Mouse (Mus musculus): ENCODE results near the gene Abhd6. TPM values are rescaled to one million over a fixed set of nuclear protein-coding genes. Genes with fewer than 3 reads are reported as not detected.

The Abhd6 gene
- polyA plus RNA-seq, 1 experiment from 2014 or later: 10.6 TPM

GRCm38 (mm10) chr14:8051869-8052268, 49.2 kb downstream of the Abhd6 start:
- Histone ChIP-seq H3K4me3 (no peak overlapping the region), H3K27me3 (replicated peaks) (no peaks in the 10 kb centered on the region), H3K27ac (no peak overlapping the region), H3K9ac (no peak overlapping the region), H3K4me2 (no peak overlapping the region), H3K36me3 (no peaks in the 10 kb centered on the region; the same call in 1 of the 2 replicates), H3K4me1 (no peaks in the 10 kb centered on the region), H3K9me3 (replicated peaks) (no peaks in the 10 kb centered on the region)
- WGBS (ENCODE audit: insufficient replicate concordance): 79% methylated on average over 2 of the region's 2 CpGs
- no peak for ATAC-seq

DNA sequence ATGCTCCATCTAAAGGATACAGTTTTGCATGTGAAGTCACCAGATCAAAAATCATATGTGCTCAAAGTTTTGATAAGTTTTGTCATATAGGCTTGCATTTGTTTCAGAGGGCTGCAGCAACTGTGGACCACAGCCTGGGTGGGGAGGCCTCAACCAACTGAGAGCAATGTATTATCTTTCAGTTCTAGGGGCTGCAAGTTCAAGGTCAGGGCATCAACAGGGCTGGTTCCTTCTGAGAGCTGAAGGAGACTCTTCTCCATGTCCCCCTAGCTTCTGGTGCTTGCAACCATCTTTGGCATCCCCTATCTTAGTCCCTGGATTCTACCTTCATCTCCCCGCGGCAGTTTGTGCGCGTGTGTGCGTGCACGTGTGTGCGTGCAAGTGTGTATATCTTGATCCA, 50.0 kb downstream of the Abhd6 start:
- no peak for ATAC-seq
- no peak overlapping the region for H3K27ac ChIP-seq
- no peaks in the 10 kb centered on the region for H3K4me1 ChIP-seq
- no peak overlapping the region for H3K4me3 ChIP-seq
- H3K9ac ChIP-seq: no peak overlapping the region
- no peaks in the 10 kb centered on the region for H3K27me3 ChIP-seq (replicated peaks)
- 90% methylated on average over 7 of the region's 7 CpGs for WGBS (ENCODE audit: insufficient replicate concordance)
- no peaks in the 10 kb centered on the region for H3K36me3 ChIP-seq
- no peaks in the 10 kb centered on the region for H3K9me3 ChIP-seq (replicated peaks)
- H3K4me2 ChIP-seq: no peak overlapping the region

DNA sequence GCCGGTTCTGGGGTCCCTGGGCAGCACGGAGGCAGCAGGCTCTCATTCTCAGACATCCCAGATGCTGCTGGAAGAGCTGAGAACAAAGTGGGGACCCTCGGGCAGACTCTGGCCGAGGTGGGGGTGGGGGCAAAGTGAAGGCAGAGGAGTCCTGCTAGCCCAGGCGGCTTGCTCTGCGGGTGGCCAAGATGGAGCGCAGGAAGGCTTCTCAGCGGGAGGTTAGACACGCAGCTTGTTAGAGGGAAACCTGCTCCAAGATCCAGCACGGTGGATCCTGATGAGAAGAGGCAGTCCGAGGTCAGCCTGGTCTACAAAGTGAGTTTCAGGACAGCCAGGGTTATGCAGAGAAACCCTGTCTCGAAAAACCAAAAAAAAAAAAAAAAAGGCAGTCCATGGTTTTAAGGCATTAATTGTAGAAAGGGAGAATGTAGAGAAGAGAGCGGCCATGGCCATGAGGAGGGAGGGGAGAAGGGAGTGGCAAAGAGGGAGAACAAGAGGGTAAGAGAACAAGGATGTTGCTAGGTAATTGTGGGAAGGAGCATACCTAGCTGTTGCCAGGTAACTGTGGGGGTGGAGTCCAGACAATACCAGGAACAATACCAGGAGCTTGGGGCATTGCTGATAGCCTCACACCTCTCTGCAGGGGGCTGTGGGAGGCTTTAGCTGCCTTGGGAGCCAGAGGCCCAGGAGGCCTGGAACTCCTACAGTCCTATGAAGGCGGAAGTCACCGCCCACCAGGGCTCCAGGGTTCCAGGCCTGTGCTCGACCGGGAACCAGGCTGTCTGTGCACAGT, 51.8 kb downstream of the Abhd6 start:
- no peaks in the 10 kb centered on the region for H3K4me1 ChIP-seq
- WGBS (ENCODE audit: insufficient replicate concordance): 59% methylated on average over 17 of the region's 17 CpGs
- H3K4me2 ChIP-seq: no peak overlapping the region
- ATAC-seq: no peak
- no peaks in the 10 kb centered on the region for H3K36me3 ChIP-seq
- H3K27ac ChIP-seq: no peak overlapping the region
- H3K4me3 ChIP-seq: no peak overlapping the region
- H3K9ac ChIP-seq: no peak overlapping the region
- no peaks in the 10 kb centered on the region for H3K27me3 ChIP-seq (replicated peaks)
- no peaks in the 10 kb centered on the region for H3K9me3 ChIP-seq (replicated peaks)

- 79% methylated on average over 5 of the region's 5 CpGs for WGBS (ENCODE audit: insufficient replicate concordance)
- Histone ChIP-seq H3K27ac (no peak overlapping the region), H3K9me3 (replicated peaks) (no peaks in the 10 kb centered on the region), H3K27me3 (replicated peaks) (no peaks in the 10 kb centered on the region), H3K9ac (no peak overlapping the region), H3K4me3 (no peak overlapping the region), H3K4me2 (no peak overlapping the region), H3K36me3 (no peaks in the 10 kb centered on the region), H3K4me1 (no peaks in the 10 kb centered on the region)
- no peak for ATAC-seq
These were observed 53.4 kb downstream of the Abhd6 start for GRCm38 (mm10) chr14:8056076-8056475.

DNA sequence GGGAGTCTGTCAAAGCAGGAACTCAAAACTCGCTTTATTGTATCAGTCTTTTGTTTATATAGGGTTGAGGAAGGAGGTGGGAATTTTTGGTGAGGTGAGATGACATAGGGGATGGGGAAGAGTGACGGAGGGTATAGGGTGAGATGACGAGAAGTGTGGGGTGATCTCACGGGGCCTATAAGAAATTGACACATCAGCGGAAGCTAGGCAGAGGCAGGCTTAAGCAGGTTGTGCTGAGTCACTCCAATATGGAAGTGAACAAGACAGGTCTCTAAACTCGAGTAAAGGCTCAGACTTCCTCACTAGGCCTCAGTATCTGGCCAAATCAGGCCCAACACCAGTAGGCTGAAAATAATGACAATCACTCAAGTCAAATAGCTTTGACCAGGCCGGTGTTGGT, 57.2 kb downstream of the Abhd6 start:
- H3K27me3 ChIP-seq (replicated peaks): no peaks in the 10 kb centered on the region
- no peak for ATAC-seq
- H3K27ac ChIP-seq: no peak overlapping the region
- no peaks in the 10 kb centered on the region for H3K36me3 ChIP-seq
- 70% methylated on average over 7 of the region's 7 CpGs for WGBS (ENCODE audit: insufficient replicate concordance)
- no peak overlapping the region for H3K4me2 ChIP-seq
- peaks cover 34% of the 10 kb centered on the region for H3K4me1 ChIP-seq
- no peaks in the 10 kb centered on the region for H3K9me3 ChIP-seq (replicated peaks)
- H3K4me3 ChIP-seq: no peak overlapping the region
- no peak overlapping the region for H3K9ac ChIP-seq

GRCm38 (mm10) chr14:8062076-8062475, 59.4 kb downstream of the Abhd6 start:
- Histone ChIP-seq H3K4me2 (no peak overlapping the region), H3K27ac (no peak overlapping the region)
- 22% methylated on average over 3 of the region's 3 CpGs for WGBS (ENCODE audit: insufficient replicate concordance)

DNA sequence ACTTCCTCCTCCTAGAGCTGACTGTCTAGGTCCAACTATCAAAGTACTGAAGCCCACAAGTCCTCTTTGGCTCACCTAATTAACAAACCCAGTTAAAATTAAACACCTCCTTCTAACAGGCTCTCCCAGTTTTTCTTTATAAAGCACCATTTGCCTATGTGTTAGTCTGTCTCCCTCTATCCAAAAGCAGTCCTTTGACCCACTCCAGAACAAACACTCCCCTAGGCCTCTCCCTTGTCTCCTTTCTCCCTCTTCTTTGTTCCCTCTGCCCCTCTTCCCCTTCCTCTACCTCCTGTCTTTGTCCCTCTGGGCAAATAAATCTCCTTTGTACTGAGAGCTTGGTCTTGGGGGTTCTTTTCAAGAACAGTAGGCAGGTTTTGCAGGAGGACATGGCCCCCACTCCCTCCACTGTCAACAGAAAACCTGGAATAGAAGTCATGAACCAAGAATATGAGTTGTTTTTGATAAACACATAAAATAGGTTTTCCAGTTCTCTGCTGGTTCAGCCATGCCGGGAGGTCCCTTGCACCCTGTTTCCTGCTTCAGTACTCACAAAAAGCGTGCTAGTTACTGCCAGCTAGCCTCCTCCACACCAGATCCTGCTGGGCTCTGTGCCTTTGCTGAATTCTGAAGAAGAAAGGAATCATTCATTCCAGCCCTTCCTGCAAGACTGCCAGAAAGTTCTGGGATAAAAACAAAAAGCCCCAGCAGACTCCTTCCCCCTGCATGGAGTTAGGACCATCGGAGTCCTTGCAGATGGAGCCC, 60.0 kb downstream of the Abhd6 start:
- Histone ChIP-seq H3K9me3 (replicated peaks) (no peaks in the 10 kb centered on the region), H3K4me2 (no peak overlapping the region), H3K27ac (no peak overlapping the region), H3K9ac (no peak overlapping the region), H3K4me1 (peaks cover 34% of the 10 kb centered on the region), H3K36me3 (no peaks in the 10 kb centered on the region), H3K27me3 (replicated peaks) (no peaks in the 10 kb centered on the region), H3K4me3 (no peak overlapping the region)
- no peak for ATAC-seq
- WGBS (ENCODE audit: insufficient replicate concordance): 64% methylated on average over 3 of the region's 3 CpGs

More at GRCm38 (mm10) chr14:8062076-8062475, 59.4 kb downstream of the Abhd6 start:
- no peaks in the 10 kb centered on the region for H3K27me3 ChIP-seq (replicated peaks)
- no peak overlapping the region for H3K9ac ChIP-seq
- no peaks in the 10 kb centered on the region for H3K9me3 ChIP-seq (replicated peaks)
- peaks cover 34% of the 10 kb centered on the region for H3K4me1 ChIP-seq
- peak; percentile 63 for ATAC-seq
- H3K36me3 ChIP-seq: no peaks in the 10 kb centered on the region
- H3K4me3 ChIP-seq: no peak overlapping the region

DNA sequence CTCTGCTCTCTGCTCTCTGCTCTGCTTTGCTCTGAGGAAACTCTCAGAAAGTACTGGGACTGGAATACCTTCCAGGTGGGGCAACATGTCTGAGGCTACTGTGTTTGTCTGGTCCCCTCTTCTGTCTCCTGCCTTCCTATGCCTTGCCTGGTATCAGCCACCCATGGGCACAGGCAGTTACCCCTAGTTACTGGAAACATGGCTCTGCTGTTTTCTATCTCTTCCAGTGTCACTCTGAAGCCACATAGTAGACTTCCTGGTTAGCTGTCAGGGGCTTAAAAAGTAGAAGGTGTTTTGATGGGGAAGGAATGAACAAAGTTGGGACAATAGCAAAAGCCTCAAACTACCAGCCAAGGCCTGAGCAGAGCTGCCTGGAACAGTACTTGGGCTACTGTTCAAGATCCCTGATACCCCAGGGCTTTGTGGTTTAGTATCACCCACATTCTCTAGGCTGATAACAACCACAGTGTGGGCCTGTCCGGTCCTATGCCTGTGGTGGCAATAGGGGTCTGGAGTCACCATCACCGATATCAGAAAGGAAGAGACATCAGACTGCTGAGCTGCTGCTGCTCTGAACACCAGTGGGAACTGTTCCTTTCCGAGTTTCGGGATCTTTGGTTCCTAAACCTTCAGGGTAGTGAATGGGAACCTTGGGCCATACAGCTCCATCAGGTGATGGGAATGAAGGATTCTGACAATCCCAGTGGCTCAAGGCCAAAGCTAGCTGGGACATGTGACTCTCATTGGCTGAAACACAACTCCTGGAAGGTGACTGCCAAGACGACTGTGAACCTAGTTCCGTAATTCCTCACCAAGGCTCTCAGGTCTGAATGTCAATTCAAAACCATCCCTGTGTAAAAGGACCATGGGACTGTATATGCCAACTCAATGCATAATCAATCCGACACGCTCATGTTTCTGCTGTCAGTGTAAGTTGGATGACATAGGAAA, 61.4 kb downstream of the Abhd6 start:
- no peaks in the 10 kb centered on the region for H3K27me3 ChIP-seq (replicated peaks)
- H3K27ac ChIP-seq: no peak overlapping the region
- ATAC-seq: peak; percentile 88
- H3K4me2 ChIP-seq: no peak overlapping the region; the same call in 1 of the 2 replicates
- no peak overlapping the region for H3K4me3 ChIP-seq
- no peaks in the 10 kb centered on the region for H3K36me3 ChIP-seq
- 39% methylated on average over 8 of the region's 8 CpGs for WGBS (ENCODE audit: insufficient replicate concordance)
- no peaks in the 10 kb centered on the region for H3K9me3 ChIP-seq (replicated peaks)
- peaks cover 34% of the 10 kb centered on the region for H3K4me1 ChIP-seq
- H3K9ac ChIP-seq: no peak overlapping the region

DNA sequence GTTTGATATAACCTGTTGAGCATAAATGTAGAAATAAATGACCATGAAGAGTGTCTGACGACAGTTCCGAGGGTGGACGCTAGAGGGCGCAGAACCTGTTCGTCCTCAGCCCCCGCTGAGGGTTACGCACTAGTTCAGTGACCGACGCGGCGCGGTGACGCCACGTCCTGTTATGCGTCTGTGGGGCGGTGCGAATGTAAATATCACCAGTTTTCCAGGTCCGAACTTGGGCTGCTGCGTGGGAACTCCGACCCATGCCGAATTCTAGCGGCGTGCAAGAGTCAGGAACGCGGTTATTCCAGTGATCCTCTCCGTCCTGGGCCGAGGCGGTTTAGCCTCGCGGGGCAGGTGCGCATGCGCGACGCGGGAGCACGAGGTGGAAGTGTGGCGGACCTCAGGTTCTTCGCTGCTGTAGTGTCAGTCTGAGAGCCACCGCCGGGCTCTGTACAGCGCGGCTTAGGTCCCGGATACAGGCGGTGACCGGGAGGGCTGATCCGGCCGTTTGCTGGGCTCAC, 77.5 kb downstream of the Abhd6 start, which contains the start of gene Rpp14:
TSS of gene Rpp14 (plus strand) at position 203 of the 515 bp plus-strand sequence.
- Histone ChIP-seq H3K27ac (peak within 1 kb of the TSS; percentile 89), H3K4me1 (peaks cover 31% of the 10 kb centered on the region), H3K9ac (peak within 1 kb of the TSS; percentile 81), H3K36me3 (peaks cover 31% of the 10 kb centered on the region), H3K9me3 (replicated peaks) (no peaks in the 10 kb centered on the region), H3K27me3 (replicated peaks) (no peaks in the 10 kb centered on the region), H3K4me3 (peak within 1 kb of the TSS; percentile 72), H3K4me2 (peak within 1 kb of the TSS; percentile 92)
- peak; percentile 94 for ATAC-seq
- WGBS (ENCODE audit: insufficient replicate concordance): under 1% methylated on average over 47 of the region's 47 CpGs

- Histone ChIP-seq H3K36me3 (peaks cover 36% of the 10 kb centered on the region), H3K4me3 (peak overlapping the region; percentile 72), H3K27me3 (replicated peaks) (no peaks in the 10 kb centered on the region), H3K9me3 (replicated peaks) (no peaks in the 10 kb centered on the region), H3K4me1 (peaks cover 26% of the 10 kb centered on the region), H3K4me2 (peak overlapping the region; percentile 92), H3K9ac (peak overlapping the region; percentile 81), H3K27ac (peak overlapping the region; percentile 89)
- 6% methylated on average over 11 of the region's 11 CpGs for WGBS (ENCODE audit: insufficient replicate concordance)
- peak; percentile 55 for ATAC-seq
These were observed 78.0 kb downstream of the Abhd6 start for GRCm38 (mm10) chr14:8080718-8081117.

GRCm38 (mm10) chr14:8082949-8083348, 80.2 kb downstream of the Abhd6 start:
- no peak overlapping the region for H3K4me2 ChIP-seq
- 90% methylated on average over 1 of the region's 1 CpGs for WGBS (ENCODE audit: insufficient replicate concordance)
- ATAC-seq: no peak
- no peak overlapping the region for H3K4me3 ChIP-seq
- H3K27ac ChIP-seq: no peak overlapping the region
- no peaks in the 10 kb centered on the region for H3K9me3 ChIP-seq (replicated peaks)
- peaks cover 58% of the 10 kb centered on the region for H3K36me3 ChIP-seq
- peaks cover 26% of the 10 kb centered on the region for H3K4me1 ChIP-seq
- H3K9ac ChIP-seq: no peak overlapping the region
- H3K27me3 ChIP-seq (replicated peaks): no peaks in the 10 kb centered on the region

Data from liver, embryonic 12.5 days (tissue).